Mouse (Mus musculus) ovary, postnatal 10 days (tissue): ENCODE measurements around the gene Pop7.
A peak's percentile ranks its signal among the peaks of the same experiment; 100 is the strongest.

Source experiments
- DNase-seq: peaks from one replicate; pipeline ENCODE4 v3.0.0; 2022; ENCODE audit warnings: low spot score

Pop7 gene

DNA sequence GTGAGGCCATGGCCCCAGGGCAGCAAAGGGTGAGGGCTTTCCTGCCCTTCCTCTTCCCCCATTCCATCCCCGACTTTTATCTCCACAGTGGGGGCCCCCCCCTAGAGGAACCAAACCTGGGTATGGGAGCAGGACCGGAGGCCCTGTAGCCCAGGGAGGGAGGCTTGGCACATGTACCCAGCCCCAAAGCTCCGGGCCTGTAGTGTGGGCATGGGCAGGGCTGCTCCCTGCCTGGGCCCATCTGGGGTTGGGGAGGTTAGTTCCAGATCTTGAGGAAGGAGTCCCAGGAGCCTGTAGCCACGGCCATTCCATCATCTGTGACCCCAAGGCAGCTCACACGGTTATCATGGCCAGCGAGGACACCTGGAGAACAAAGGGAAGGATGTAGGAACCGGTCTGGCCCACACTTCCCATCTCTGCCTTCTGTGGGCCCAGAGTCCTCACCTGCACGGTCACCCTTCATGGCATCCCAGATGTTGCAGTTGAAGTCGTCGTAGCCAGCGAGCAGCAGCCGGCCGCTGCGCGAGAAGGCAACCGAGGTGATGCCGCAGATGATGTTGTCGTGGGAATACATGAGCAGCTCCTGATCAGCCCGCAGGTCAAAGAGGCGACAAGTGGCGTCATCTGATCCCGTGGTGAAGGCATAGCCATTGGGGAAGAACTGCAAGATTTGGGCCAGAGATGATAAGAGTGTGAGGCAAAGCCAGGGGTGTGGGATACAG lies 26.1 kb upstream of the Pop7 start:
- DNase-seq = no peak

DNA sequence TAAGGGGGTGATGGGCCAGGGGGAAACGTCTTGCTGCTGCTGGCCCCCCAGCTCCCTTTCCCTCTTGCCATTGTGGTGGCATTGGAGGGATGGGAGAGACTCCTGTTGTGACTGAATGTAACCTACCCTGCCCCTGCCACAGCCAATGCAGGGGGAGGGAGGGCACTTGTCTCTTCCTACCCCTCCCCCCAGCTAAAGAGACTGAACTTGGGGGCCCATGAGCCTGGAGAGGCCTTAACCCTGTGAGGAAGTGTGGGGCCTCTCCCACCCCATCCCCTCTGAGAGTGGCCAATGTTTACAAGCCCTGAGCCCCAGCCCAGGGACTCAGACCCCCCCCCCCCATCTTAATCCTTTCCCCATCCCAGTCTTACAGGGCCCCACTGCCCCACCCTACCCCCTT lies 25.1 kb upstream of the Pop7 start:
- no peak for DNase-seq

DNA sequence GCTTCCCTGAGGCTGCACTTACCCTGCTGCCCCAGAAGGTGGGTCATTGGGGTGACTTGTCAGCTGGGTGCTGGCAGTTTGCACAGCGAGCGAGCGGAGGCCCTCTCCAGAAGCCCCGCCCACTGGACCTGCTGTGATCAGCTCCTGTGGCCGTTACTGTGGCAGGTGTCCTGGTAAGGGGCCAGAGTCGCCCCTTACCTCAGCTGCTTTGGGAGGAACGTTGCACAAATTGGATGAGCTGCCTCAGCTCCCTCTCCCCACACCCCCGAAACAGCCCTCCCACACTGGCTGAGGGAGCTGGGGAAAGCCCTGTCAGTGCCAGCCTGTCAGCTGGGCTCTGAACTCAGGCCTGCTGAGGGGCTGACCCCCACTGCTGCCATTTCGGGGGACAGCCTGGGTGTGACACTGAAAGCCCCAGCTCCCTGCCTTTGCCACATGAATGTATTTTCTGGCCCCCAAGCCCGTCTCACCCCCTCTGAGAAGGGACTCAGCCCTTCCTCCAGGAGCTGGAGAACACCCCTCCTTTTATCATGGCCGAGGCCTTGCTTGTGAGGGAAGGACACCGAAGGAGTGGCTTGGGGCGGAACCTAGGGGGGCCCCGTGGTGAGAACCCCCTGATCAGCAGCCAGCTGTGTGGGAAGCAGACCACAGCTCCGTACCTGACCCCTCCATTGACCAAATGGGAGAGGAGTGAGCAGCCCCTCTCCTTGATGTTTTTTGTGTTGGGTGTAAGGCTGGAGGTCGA lies 24.0 kb upstream of the Pop7 start:
- no peak for DNase-seq

- no peak for DNase-seq
These were observed 23.2 kb upstream of the Pop7 start for GRCm38 (mm10) chr5:137525511-137525910.

GRCm38 (mm10) chr5:137524671-137525070 lies 22.4 kb upstream of the Pop7 start:
- DNase-seq = no peak

- DNase-seq = no peak
These were observed 21.9 kb upstream of the Pop7 start for GRCm38 (mm10) chr5:137524251-137524515.

DNA sequence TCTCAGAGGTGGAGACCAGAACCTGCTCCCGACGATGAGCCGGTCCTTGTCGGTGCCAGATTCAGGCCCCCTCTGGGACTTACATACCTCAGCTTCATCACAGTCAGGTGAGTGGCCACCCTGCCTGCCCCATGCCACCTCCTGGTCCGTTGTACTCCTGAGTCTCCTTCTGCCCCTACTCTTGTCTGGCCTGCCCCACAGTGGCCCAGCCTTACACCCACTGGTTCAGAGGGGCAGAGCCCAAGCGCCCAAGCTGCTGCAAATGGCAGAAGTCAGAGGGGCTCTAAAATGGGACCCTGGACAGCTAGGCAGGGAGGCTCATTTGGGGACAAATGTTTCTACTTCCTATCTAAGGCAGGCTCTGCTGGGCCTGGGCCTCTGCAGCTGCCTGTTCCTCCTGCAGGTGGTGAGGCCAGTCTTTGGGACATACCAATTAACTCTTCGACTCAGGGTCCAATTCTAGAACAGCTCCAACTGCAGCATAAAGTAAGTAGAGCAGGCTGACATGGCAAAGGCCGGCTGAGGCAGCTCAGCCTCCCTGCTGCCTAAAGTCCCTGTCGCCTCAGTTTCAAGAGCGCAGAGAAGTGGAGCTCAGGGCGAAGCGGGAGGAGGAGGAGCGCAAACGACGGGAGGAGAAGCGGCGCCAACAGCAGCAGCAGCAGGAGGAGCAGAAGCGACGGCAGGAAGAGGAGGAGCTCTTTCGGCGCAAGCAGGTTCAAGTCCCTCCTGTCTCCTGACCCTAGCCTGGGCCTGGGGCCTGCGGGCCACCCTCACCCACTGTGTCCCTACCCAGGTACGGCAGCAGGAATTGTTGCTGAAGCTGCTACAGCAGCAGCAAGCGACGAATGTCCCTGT lies 21.3 kb upstream of the Pop7 start:
- no peak for DNase-seq

GRCm38 (mm10) chr5:137522711-137523110 lies 20.4 kb upstream of the Pop7 start:
- DNase-seq = no peak

DNA sequence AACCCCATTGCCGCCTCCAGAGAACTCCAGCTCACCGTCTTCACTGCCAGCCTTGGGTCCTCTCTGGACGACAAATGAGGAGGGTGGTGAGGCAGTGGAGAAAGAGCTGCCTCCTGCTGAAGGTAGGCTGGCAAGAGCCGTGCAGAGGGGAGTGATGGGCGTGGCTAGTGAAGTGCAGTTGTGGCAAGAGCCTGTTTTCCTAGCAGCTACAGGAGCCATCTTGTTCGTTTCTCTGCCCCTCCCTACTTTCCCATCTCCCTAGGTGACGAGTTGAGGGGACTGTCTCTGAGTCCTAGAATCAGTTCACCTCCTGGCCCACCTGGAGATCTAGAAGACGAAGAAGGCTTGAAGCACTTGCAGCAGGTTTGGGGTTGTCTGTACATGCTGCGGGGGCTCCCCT lies 19.5 kb upstream of the Pop7 start:
- DNase-seq = no peak

DNA sequence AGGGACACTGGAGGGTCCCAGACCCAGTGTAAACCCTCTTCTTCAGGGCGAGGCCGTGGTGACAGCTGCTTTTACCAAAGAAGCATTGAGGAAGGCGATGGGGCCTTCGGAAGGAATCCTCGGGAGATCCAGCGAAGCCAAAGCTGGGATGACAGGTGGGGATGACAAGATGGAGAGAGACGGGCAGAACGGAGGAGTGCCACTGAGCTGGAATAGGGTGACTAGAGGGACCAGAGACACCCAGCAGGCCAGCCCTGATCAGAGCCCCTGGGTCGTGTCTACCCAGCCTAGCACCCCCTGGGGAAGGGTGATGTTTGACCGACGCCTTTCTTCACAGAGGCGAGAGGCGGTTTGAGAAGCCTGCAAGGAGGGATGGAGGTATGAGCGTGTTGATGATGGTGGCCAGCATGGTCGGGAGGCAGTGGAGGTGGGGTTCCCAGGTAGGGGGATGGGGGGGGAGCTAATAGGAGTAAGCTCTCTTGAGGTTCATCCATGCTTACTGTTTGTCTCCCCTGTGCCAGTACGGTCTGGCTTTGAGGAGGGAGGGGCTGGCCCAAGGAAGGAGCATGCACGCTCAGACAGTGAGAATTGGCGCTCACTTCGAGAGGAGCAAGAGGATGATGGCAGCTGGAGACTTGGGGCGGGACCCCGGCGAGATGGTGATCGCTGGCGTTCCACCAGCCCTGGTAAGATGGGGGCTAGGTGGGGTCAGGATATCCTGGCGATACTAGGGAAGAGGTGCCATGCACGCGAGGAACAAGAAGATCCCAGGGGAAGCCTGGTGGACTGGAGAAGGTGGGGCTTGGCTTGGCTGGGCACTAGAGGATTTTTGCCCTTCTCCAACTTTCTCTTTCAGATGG lies 17.6 kb upstream of the Pop7 start:
- no peak for DNase-seq

DNA sequence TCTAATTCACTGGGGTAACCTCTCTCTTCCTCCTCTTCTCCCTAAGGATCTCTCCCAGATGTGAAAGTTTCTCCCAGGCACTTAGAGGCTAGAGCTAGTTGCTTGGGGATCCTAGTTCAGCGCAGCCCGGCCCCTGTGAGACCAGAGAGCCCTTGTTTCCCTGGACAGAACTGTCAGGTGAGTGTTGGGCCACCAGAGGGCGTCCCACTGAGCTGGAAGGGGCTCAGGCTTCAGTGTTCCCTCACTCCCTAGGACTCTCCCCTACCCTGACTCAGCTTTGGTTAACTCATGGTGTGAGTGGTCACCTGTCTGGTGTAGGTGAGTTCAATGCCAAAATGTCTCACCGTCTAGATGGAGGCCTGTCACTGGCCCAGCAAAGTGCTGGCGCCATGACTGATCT lies 16.1 kb upstream of the Pop7 start, which contains the start of gene Gigyf1:
Gigyf1 (plus strand) TSS at position 113 of the 400 bp plus-strand sequence.
- DNase-seq = no peak

- DNase-seq = no peak
These were observed 12.5 kb upstream of the Pop7 start for GRCm38 (mm10) chr5:137514811-137515210.

DNA sequence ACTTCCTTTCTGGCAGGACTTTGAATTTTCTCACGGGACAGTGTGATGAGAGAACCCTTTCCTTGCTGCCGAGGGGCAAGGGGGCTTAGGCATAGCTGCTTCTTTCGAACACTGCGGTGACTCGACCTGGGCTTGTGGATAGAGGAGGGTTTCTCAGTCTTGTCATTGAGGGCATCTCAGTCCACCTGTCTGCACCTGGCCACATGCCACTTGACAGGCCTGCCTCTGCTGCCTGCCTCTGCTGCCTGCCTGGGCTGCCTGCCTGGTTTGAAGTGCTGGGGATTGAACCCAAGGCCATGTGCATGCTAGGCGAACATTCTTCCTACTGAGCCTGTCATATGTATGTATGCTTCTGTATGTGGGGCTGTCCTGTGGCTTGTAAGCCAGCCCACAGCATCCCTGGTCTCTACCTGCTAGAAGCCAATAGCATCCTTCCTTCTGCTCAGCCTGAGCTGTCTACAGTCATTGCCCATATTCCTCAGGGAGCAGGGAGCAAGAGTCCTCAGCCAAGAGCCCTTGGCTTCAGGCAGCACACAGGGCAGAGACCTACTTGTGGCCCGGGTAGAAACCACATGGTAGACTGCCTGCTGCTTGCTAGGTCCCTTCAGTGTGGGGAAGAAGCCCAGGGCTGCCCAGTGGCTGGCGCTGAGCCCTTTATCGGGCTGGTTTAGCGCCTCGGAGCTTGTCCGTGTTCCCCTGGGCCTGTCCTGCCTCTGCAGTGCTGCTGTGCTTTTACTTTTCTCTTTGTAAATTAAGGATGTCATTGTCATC lies 11.8 kb upstream of the Pop7 start:
- DNase-seq = no peak

- DNase-seq = no peak
These were observed 10.8 kb upstream of the Pop7 start for GRCm38 (mm10) chr5:137512847-137513794.

GRCm38 (mm10) chr5:137511706-137512105 lies 9.4 kb upstream of the Pop7 start:
- DNase-seq = no peak

DNA sequence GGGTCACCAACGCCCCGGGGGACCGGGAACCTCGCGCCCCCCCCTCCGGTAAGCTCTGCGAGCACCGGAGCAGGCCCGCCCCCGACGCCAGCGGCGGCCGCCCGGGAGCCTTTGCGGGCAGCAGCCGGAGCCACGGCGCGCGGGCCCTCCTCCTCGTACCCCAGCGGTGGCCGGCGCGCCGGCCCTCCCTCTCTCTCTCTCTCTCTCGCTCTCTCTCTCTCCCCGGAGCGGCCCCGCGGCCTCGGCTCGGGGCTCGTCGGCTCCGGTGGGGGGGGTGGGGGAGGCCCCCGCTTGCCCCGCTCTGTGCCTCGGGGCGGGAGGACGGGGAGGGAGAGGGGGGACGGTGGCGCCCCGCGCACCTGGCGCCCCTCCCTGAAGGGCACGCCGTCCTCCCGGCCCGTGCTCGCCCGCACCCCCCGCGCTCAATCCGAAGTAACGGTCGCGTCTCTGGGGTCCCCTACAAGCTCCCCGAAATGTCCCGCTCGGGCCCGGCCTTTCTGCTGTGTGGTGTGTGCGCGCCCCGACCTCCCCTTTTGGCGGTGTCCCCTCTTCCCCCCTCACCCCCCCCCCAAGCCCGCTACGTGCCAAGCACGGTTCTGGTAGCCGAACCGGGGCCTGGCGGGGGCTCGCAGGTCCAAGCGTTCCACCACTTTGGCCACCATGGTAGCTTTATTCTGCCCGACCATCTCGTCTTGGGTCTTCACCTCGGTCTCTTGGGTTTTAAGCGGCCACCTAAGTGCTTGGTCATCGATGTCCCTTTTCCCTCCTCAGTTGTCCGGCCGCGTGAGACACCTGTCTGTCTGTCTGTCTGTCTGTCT lies 8.5 kb upstream of the Pop7 start:
- no peak for DNase-seq

GRCm38 (mm10) chr5:137510014-137510501 lies 7.7 kb upstream of the Pop7 start:
- peak; percentile 58 for DNase-seq

DNA sequence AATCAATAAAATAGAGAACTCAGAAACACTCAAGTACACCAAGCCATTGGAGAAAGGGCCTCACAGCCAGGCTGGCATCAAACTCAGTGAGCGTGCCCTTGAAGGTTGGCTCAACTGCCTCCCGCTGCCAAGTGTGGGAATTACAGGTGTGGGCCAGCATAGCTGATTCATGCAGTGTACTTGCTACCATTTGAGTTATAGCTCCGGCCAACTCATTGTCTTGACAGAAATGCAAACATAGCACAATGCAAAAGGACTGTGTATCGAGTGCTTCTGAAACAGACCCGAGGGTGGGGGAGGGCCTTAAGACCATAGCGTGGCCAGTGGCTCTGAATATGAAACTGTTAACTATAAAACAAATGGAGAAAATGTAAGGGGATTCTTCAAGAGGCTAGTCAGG lies 1.7 kb upstream of the Pop7 start:
- no peak for DNase-seq

DNA sequence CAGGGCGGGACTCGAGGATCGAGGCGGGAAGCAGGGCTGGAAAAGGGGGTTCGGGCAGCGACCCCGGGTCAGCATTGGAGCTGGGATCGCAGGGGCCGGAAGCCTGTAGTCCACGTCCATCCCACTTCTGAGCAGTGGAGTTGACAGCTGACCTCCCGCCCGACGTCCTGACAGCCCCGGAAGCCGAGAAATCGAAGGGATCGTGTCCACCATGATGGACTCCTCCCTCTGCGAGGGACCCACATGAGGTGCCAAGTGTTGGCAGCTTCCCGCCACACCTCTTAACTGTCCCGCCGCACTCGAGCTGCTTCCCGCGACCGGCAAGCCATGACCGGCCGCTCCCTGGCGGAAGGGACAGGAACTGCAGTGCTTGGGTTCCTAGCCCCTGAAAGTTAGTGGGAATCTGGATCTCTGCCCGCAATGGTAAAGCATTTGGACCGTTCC lies 371 bp upstream of the Pop7 start:
- DNase-seq = no peak
